ENCODE assay signal across 10 mouse cellular contexts in the genomic region with DNA sequence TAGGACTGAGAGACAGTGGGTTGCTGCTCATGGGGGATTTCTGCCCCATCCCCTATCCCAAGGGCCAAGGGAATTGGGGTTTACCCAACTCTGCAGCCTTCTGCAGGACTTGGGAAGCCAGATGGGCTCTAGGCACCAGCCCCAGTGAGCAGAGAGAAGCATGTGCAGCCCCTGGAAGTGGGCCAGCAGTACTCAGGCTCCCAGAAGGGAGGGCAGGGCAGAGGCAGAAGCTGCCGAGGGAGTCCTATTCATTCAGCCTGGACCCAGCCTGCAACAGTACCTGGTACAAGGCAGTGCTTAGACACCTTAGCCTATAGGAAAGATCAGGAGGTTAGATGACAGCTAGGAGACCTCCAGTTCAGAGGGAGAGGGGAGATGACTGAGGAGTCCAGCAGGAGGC. TPM values are rescaled to one million over a fixed set of nuclear protein-coding genes. Genes with fewer than 3 reads are reported as not detected.
DNase-seq lines count a peak whose midpoint lies in the region; ATAC-seq lines count a peak whose summit lies in the region.
"Had no signal": no experiment of that assay in that cellular context is flagged by ENCODE, and none has a peak within 500 bp of the region (broad histone marks: within the 10 kb centered on the region; RNA-seq: fewer than 3 reads in every experiment).

No protein-coding gene starts in this region.

- peaks cover 6% of the 10 kb centered on the region for H3K4me1 ChIP-seq in kidney, embryonic 15.5 days
- peaks cover 9% of the 10 kb centered on the region for H3K4me1 ChIP-seq in forebrain, embryonic 15.5 days

- DNase-seq in kidney, adult 11 months, result peak; percentile 23
- DNase-seq in brain, adult 2 months (ENCODE audit: low read depth, low spot score), result peak; percentile 89
- DNase-seq in kidney, postnatal 14 days, result peak; percentile 48
- DNase-seq in lung, postnatal 10 days, result peak; percentile 47
- DNase-seq in T-cell, adult 2 months (ENCODE audit: low spot score), result no peak
- no peak for DNase-seq in yolk sac, embryonic 10.5 days (ENCODE audit: low spot score)

- H3K9me3 ChIP-seq in kidney, embryonic 15.5 days (replicated peaks), result no peaks in the 10 kb centered on the region
- H3K9me3 ChIP-seq in forebrain, embryonic 15.5 days, result no peaks in the 10 kb centered on the region
- H3K9me3 ChIP-seq: embryonic facial prominence, embryonic 15.5 days; limb, embryonic 13.5 days had no signal

- no peak overlapping the region for H3K27ac ChIP-seq in kidney, embryonic 15.5 days
- 0 out of 2 replicates have a peak overlapping the region, but pooled peaks have one; percentile 31 for H3K27ac ChIP-seq in forebrain, embryonic 15.5 days (replicated peaks)
- H3K27ac ChIP-seq: embryonic facial prominence, embryonic 15.5 days; limb, embryonic 13.5 days had no signal

- 13% methylated on average over 1 of the region's 1 CpGs for WGBS in kidney, embryonic 15.5 days
- WGBS in forebrain, embryonic 15.5 days, result 0% methylated on average over 1 of the region's 1 CpGs

- H3K27me3 ChIP-seq in kidney, embryonic 15.5 days, result 0 out of 2 replicates have a peak, but pooled peaks cover 3% of the 10 kb centered on the region
- H3K27me3 ChIP-seq in forebrain, embryonic 15.5 days, result no peaks in the 10 kb centered on the region

- no peak overlapping the region for H3K4me2 ChIP-seq in kidney, embryonic 15.5 days
- no peak overlapping the region for H3K4me2 ChIP-seq in forebrain, embryonic 15.5 days (replicated peaks)
- H3K4me2 ChIP-seq: embryonic facial prominence, embryonic 15.5 days; limb, embryonic 13.5 days had no signal

- no peak overlapping the region for H3K9ac ChIP-seq in kidney, embryonic 15.5 days
- no peak overlapping the region for H3K9ac ChIP-seq in forebrain, embryonic 15.5 days (replicated peaks)
- H3K9ac ChIP-seq: embryonic facial prominence, embryonic 15.5 days; limb, embryonic 13.5 days had no signal

- ATAC-seq in kidney, embryonic 15.5 days (replicated peaks; ENCODE audit: low FRiP score), result no peak
- ATAC-seq in forebrain, embryonic 15.5 days (replicated peaks), result peak; percentile 92

- H3K4me3 ChIP-seq in kidney, embryonic 15.5 days (replicated peaks), result no peak overlapping the region
- H3K4me3 ChIP-seq in forebrain, embryonic 15.5 days, result no peak overlapping the region
- H3K4me3 ChIP-seq: embryonic facial prominence, embryonic 15.5 days; limb, embryonic 13.5 days had no signal

- H3K36me3 ChIP-seq in kidney, embryonic 15.5 days, result no peaks in the 10 kb centered on the region
- no peaks in the 10 kb centered on the region for H3K36me3 ChIP-seq in forebrain, embryonic 15.5 days
- H3K36me3 ChIP-seq: embryonic facial prominence, embryonic 15.5 days; limb, embryonic 13.5 days had no signal

RNA-seq across cellular contexts. Expression of a gene that starts 3.1 kb away (rescaled TPM):
- polyA plus RNA-seq in kidney, embryonic 15.5 days (2015; fragmentation: Nextera tagmentation; extraction: Ambion mirVana), result 0.17 and 0.44 TPM in 2 replicates
- polyA plus RNA-seq in forebrain, embryonic 15.5 days (2015; fragmentation: Nextera tagmentation; extraction: Ambion mirVana), result not detected in 2 replicates

RNA-seq across cellular contexts. Expression of a gene that starts 5.0 kb away (rescaled TPM):
- 4.9 and 5.6 TPM in 2 replicates for polyA plus RNA-seq in kidney, embryonic 15.5 days (2015; fragmentation: Nextera tagmentation; extraction: Ambion mirVana)
- not detected in 2 replicates for polyA plus RNA-seq in forebrain, embryonic 15.5 days (2015; fragmentation: Nextera tagmentation; extraction: Ambion mirVana)

RNA-seq across cellular contexts. Expression of a gene that starts 28.9 kb away (rescaled TPM):
- not detected in 2 replicates for polyA plus RNA-seq in kidney, embryonic 15.5 days (2015; fragmentation: Nextera tagmentation; extraction: Ambion mirVana)
- polyA plus RNA-seq in forebrain, embryonic 15.5 days (2015; fragmentation: Nextera tagmentation; extraction: Ambion mirVana), result not detected in 2 replicates
- polyA plus RNA-seq: embryonic facial prominence, embryonic 15.5 days; limb, embryonic 13.5 days had no signal

RNA-seq across cellular contexts. Expression of a gene that starts 39.3 kb away (rescaled TPM):
- 8.9 and 9.1 TPM in 2 replicates for polyA plus RNA-seq in kidney, embryonic 15.5 days (2015; fragmentation: Nextera tagmentation; extraction: Ambion mirVana)
- 12.3 and 12.4 TPM in 2 replicates for polyA plus RNA-seq in forebrain, embryonic 15.5 days (2015; fragmentation: Nextera tagmentation; extraction: Ambion mirVana)

Comparison
In these comparisons a context has a peak if more than half of its experiments do, and no peak if none do; other contexts are left out.
1. DNase-seq: peak in kidney, adult 11 months (single experiment), brain, adult 2 months (single experiment), kidney, postnatal 14 days (single experiment) and lung, postnatal 10 days (single experiment); none in T-cell, adult 2 months (single experiment) and yolk sac, embryonic 10.5 days (single experiment).